Mouse (Mus musculus) myocyte (in vitro differentiated cells): ENCODE measurements around the gene Vrk3.

Experiments used
- MAX ChIP-seq: IDR thresholded peaks from one replicate; pipeline ENCODE4 v1.6.1; 2011; ENCODE audit warnings: low read depth, mild to moderate bottlenecking, control low read depth
- POLR2A ChIP-seq: IDR thresholded peaks from one replicate; pipeline ENCODE4 v1.6.1; 2011; ENCODE audit warnings: low read depth, mild to moderate bottlenecking, control low read depth, moderate library complexity; ENCODE audit not compliant: insufficient read length

GRCm38 (mm10) chr7:44814952-44815553 lies 66.8 kb downstream of the Vrk3 start:
- no peak for TF ChIP-seq MAX
- peak; percentile 45 for TF ChIP-seq POLR2A
